Comparison of ENCODE assay signal across 20 mouse cellular contexts in the genomic region with DNA sequence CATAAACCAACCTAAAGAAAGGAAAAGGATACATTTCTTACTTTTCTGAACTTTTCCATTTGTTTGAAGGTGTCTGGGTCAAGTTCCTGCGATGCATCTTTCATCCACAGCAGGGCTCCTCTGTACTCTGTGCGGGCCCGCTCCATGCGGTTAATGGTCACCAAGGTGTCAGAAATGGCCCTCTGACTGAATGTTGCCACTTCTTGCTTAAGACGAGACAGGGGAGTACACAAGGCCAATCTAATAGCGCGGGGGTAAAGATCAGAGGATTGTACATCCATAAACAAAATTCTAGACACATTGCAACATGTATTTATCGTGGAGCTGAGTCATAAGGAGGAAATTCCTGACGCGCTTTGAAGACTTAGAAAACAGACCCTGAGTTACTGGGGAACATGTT. TPM values are rescaled to one million over a fixed set of nuclear protein-coding genes. Genes with fewer than 3 reads are reported as not detected.
"Had no signal": no experiment of that assay in that cellular context is flagged by ENCODE, and none has a peak within 500 bp of the region (broad histone marks: within the 10 kb centered on the region; RNA-seq: fewer than 3 reads in every experiment).

No protein-coding gene starts in this region.

- H3K27ac ChIP-seq: liver, embryonic 15.5 days; lung, embryonic 15.5 days; macrophage; midbrain, embryonic 12.5 days; neural tube, embryonic 13.5 days; neural tube, embryonic 15.5 days had no signal

- H3K27me3 ChIP-seq: liver, embryonic 15.5 days; lung, embryonic 15.5 days; megakaryocyte, embryonic 14.5 days; midbrain, embryonic 12.5 days; neural tube, embryonic 13.5 days; neural tube, embryonic 15.5 days had no signal

- H3K9ac ChIP-seq: liver, embryonic 15.5 days; liver, postnatal 0 days; lung, embryonic 15.5 days; midbrain, embryonic 12.5 days; neural tube, embryonic 13.5 days; neural tube, embryonic 15.5 days had no signal

- H3K4me3 ChIP-seq: liver, embryonic 15.5 days; lung, embryonic 15.5 days; megakaryocyte, embryonic 14.5 days; midbrain, embryonic 12.5 days; myocyte; neural tube, embryonic 13.5 days; neural tube, embryonic 15.5 days had no signal

- DNase-seq: liver, postnatal 0 days; lung, adult 2 months; lung, postnatal 10 days; midbrain, embryonic 14.5 days; retina, postnatal 1 day; right cerebral cortex, adult 18-20 months; right cerebral cortex, postnatal 25 days; right cerebral cortex, postnatal 4 days; spleen, adult 18-20 months; thymus, adult 18-20 months; thymus, postnatal 14 days; thymus, postnatal 36 days had no signal

- H3K4me1 ChIP-seq: lung, embryonic 15.5 days; midbrain, embryonic 12.5 days; neural tube, embryonic 13.5 days; neural tube, embryonic 15.5 days had no signal

- H3K36me3 ChIP-seq: liver, embryonic 15.5 days; lung, embryonic 15.5 days; midbrain, embryonic 12.5 days; neural tube, embryonic 13.5 days had no signal

RNA-seq across cellular contexts. Expression of gene Ica1l, which starts 29.2 kb away (rescaled TPM):
- polyA plus RNA-seq: macrophage had no signal
